Mouse (Mus musculus): ENCODE measurements around the gene Tma7.

DNA sequence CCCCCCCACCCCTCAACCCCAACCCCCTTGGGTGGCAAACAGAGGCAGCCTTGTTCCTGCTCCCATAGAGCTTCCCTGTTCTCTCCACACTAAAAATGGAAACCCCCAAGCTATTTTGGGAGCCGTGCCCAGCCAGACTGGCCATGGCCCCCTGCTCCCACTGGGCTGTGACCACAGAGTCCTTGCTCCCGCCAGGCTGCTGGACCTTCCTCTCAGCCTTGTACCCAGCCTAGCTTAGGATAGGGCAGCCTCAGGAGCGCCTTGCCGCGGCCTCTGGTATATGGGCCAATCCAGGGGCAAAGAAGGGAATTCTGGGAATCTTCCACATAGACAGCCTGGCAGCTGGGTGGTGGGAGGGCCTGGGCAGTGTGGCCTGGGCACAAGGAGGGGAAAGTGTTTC lies 15.4 kb upstream of the Tma7 start:
- TF ChIP-seq CTCF (IDR thresholded peaks at IDR 0.05; ENCODE audit: borderline replicate concordance, insufficient read depth, low read depth, low read length) (no peak), POLR2A (IDR thresholded peaks at IDR 0.05; ENCODE audit: borderline replicate concordance, insufficient read depth, low read length) (no peak)
